Mouse (Mus musculus) lung, embryonic 16.5 days (tissue): Measurements from ENCODE around the gene Erg. TPM values are rescaled to one million over a fixed set of nuclear protein-coding genes. Genes with fewer than 3 reads are reported as not detected.

Source experiments
- ATAC-seq: fragments of 200-750 bp; cut with Nextera tagmentation; 2 replicates; pipeline ENCODE4 v1.8.0; 2017; ENCODE audit warnings: low read depth, mild to moderate bottlenecking, moderate library complexity
- H3K27ac ChIP-seq: fragments of 300-500 bp; sonication (generic); 2 replicates; pipeline ENCODE4 v1.5.1; 2014; ENCODE audit warnings: mild to moderate bottlenecking, control low read depth, low read length
- H3K27me3 ChIP-seq: fragments of 300-500 bp; sonication (generic); 2 replicates; pipeline ENCODE4 v1.6.1; 2014; ENCODE audit warnings: low read depth, low read length, mixed read lengths; ENCODE audit not compliant: control insufficient read depth, insufficient read depth
- H3K36me3 ChIP-seq: fragments of 300-500 bp; sonication (generic); 2 replicates; pipeline ENCODE4 v1.6.1; 2014; ENCODE audit warnings: low read length; ENCODE audit not compliant: control insufficient read depth, insufficient read depth
- H3K4me1 ChIP-seq: fragments of 300-500 bp; sonication (generic); replicated peaks from 2 replicates; pipeline ENCODE4 v1.6.1; 2014; ENCODE audit warnings: low read length, mixed read lengths; ENCODE audit not compliant: control insufficient read depth, insufficient read depth
- H3K4me2 ChIP-seq: fragments of 300-500 bp; sonication (generic); 2 replicates; pipeline ENCODE4 v1.6.1; 2014; ENCODE audit warnings: low read depth, low read length, control low read depth
- H3K4me3 ChIP-seq: fragments of 300-500 bp; sonication (generic); 2 replicates; pipeline ENCODE4 v1.5.1; 2014; ENCODE audit warnings: mild to moderate bottlenecking, low read length, control low read depth
- H3K9ac ChIP-seq: fragments of 300-500 bp; sonication (generic); 2 replicates; pipeline ENCODE4 v1.6.1; 2014; ENCODE audit warnings: low read length, control low read depth
- H3K9me3 ChIP-seq: fragments of 300-500 bp; sonication (generic); 2 replicates; pipeline ENCODE4 v1.6.1; 2016; ENCODE audit warnings: low read length; ENCODE audit not compliant: control insufficient read depth
- WGBS: fragments of 180-500 bp; shearing (Covaris S2); extraction: QIAGEN DNeasy Blood & Tissue Kit; methylation state at CpG from one replicate; pipeline ENCODE4 v1.1.7; 2014; 5-methylcytosine and 5-hydroxymethylcytosine counted together
- polyA plus RNA-seq: library from polyadenylated mRNA; unstranded; fragments of >200 nt; fragmentation: Nextera tagmentation; extraction: Ambion mirVana; gene quantifications from 2 replicates; pipeline ENCODE4 v1.2.1, GENCODE M21; 2015

Erg gene
- polyA plus RNA-seq, 1 experiment from 2014 or later, result 11.7 TPM

GRCm38 (mm10) chr16:95432540-95432971 is 153.8 kb downstream of the Erg start:
- no peak for ATAC-seq
- H3K9me3 ChIP-seq, result no peaks in the 10 kb centered on the region
- no peaks in the 10 kb centered on the region for H3K27me3 ChIP-seq
- no peak overlapping the region for H3K27ac ChIP-seq
- H3K36me3 ChIP-seq, result no peaks in the 10 kb centered on the region
- 68% methylated on average over 2 of the region's 2 CpGs for WGBS
- H3K4me1 ChIP-seq, result 0 out of 2 replicates have a peak, but pooled peaks cover 2% of the 10 kb centered on the region
- H3K4me3 ChIP-seq, result no peak overlapping the region
- no peak overlapping the region for H3K4me2 ChIP-seq
- no peak overlapping the region for H3K9ac ChIP-seq

GRCm38 (mm10) chr16:95429851-95430250 is 156.5 kb downstream of the Erg start:
- no peak overlapping the region for H3K9ac ChIP-seq
- no peak overlapping the region for H3K4me3 ChIP-seq
- no peaks in the 10 kb centered on the region for H3K9me3 ChIP-seq
- no peaks in the 10 kb centered on the region for H3K36me3 ChIP-seq
- 0 out of 2 replicates have a peak, but pooled peaks cover 2% of the 10 kb centered on the region for H3K4me1 ChIP-seq
- no peaks in the 10 kb centered on the region for H3K27me3 ChIP-seq
- WGBS, result 74% methylated on average over 3 of the region's 3 CpGs
- H3K4me2 ChIP-seq, result no peak overlapping the region
- no peak overlapping the region for H3K27ac ChIP-seq
- no peak for ATAC-seq

- no peaks in the 10 kb centered on the region for H3K27me3 ChIP-seq
- 78% methylated on average over 5 of the region's 5 CpGs for WGBS
- H3K36me3 ChIP-seq, result no peaks in the 10 kb centered on the region
- no peak for ATAC-seq
- no peak overlapping the region for H3K4me2 ChIP-seq
- H3K4me1 ChIP-seq, result 0 out of 2 replicates have a peak, but pooled peaks cover 2% of the 10 kb centered on the region
- no peak overlapping the region for H3K4me3 ChIP-seq
- no peak overlapping the region for H3K9ac ChIP-seq
- H3K27ac ChIP-seq, result no peak overlapping the region
- H3K9me3 ChIP-seq, result no peaks in the 10 kb centered on the region
These were observed 158.2 kb downstream of the Erg start for GRCm38 (mm10) chr16:95428239-95428638.

GRCm38 (mm10) chr16:95427512-95427911 is 158.9 kb downstream of the Erg start:
- Histone ChIP-seq H3K4me1 (0 out of 2 replicates have a peak, but pooled peaks cover 2% of the 10 kb centered on the region), H3K27ac (no peak overlapping the region), H3K36me3 (no peaks in the 10 kb centered on the region), H3K4me3 (no peak overlapping the region), H3K9ac (no peak overlapping the region), H3K9me3 (no peaks in the 10 kb centered on the region), H3K4me2 (no peak overlapping the region), H3K27me3 (no peaks in the 10 kb centered on the region)
- ATAC-seq, result no peak
- WGBS, result 70% methylated on average over 10 of the region's 10 CpGs

- 56% methylated on average over 5 of the region's 5 CpGs for WGBS
- Histone ChIP-seq H3K9ac (no peak overlapping the region), H3K4me2 (no peak overlapping the region), H3K9me3 (no peaks in the 10 kb centered on the region), H3K27me3 (no peaks in the 10 kb centered on the region), H3K36me3 (no peaks in the 10 kb centered on the region), H3K4me3 (no peak overlapping the region), H3K27ac (no peak overlapping the region), H3K4me1 (no peaks in the 10 kb centered on the region)
- no peak; the same call in 1 of the 2 replicates for ATAC-seq
These were observed 163.7 kb downstream of the Erg start for GRCm38 (mm10) chr16:95422658-95423073.

GRCm38 (mm10) chr16:95421235-95421886 is 165.0 kb downstream of the Erg start:
- no peak overlapping the region for H3K9ac ChIP-seq
- no peaks in the 10 kb centered on the region for H3K9me3 ChIP-seq
- WGBS, result 71% methylated on average over 7 of the region's 7 CpGs
- no peak for ATAC-seq
- no peaks in the 10 kb centered on the region for H3K36me3 ChIP-seq
- H3K4me3 ChIP-seq, result no peak overlapping the region
- no peak overlapping the region for H3K4me2 ChIP-seq
- H3K27me3 ChIP-seq, result no peaks in the 10 kb centered on the region
- no peak overlapping the region for H3K27ac ChIP-seq
- H3K4me1 ChIP-seq, result no peaks in the 10 kb centered on the region

- no peaks in the 10 kb centered on the region for H3K9me3 ChIP-seq
- H3K27me3 ChIP-seq, result no peaks in the 10 kb centered on the region
- no peak overlapping the region for H3K9ac ChIP-seq
- 86% methylated on average over 4 of the region's 4 CpGs for WGBS
- H3K36me3 ChIP-seq, result no peaks in the 10 kb centered on the region
- H3K4me2 ChIP-seq, result no peak overlapping the region
- no peak overlapping the region for H3K27ac ChIP-seq
- H3K4me3 ChIP-seq, result no peak overlapping the region
- no peak for ATAC-seq
- no peaks in the 10 kb centered on the region for H3K4me1 ChIP-seq
These were observed 170.5 kb downstream of the Erg start for GRCm38 (mm10) chr16:95415921-95416320.

- no peaks in the 10 kb centered on the region for H3K9me3 ChIP-seq
- no peak overlapping the region for H3K4me3 ChIP-seq
- no peak overlapping the region for H3K9ac ChIP-seq
- H3K4me2 ChIP-seq, result no peak overlapping the region
- no peaks in the 10 kb centered on the region for H3K27me3 ChIP-seq
- H3K4me1 ChIP-seq, result no peaks in the 10 kb centered on the region
- H3K27ac ChIP-seq, result no peak overlapping the region
- no peak for ATAC-seq
- H3K36me3 ChIP-seq, result no peaks in the 10 kb centered on the region
- WGBS, result 49% methylated on average over 9 of the region's 9 CpGs
These were observed 171.0 kb downstream of the Erg start for GRCm38 (mm10) chr16:95415372-95415771.

- no peak overlapping the region for H3K27ac ChIP-seq
- 55% methylated on average over 3 of the region's 3 CpGs for WGBS
- H3K9ac ChIP-seq, result no peak overlapping the region
- no peaks in the 10 kb centered on the region for H3K27me3 ChIP-seq
- no peaks in the 10 kb centered on the region for H3K9me3 ChIP-seq
- H3K4me1 ChIP-seq, result no peaks in the 10 kb centered on the region
- no peaks in the 10 kb centered on the region for H3K36me3 ChIP-seq
- ATAC-seq, result no peak
- H3K4me3 ChIP-seq, result no peak overlapping the region
- H3K4me2 ChIP-seq, result no peak overlapping the region
These were observed 172.9 kb downstream of the Erg start for GRCm38 (mm10) chr16:95413401-95413959.
